18 mouse cellular contexts compared by ENCODE assay signal in genomic region chr8:79141592-79141991, GRCm38 (mm10).
A peak's percentile ranks its signal among the peaks of the same experiment; 100 is the strongest.
DNase-seq lines count a peak whose midpoint lies in the region.
"Had no signal": no experiment of that assay in that cellular context is flagged by ENCODE, and none has a peak within 500 bp of the region (broad histone marks: within the 10 kb centered on the region; RNA-seq: fewer than 3 reads in every experiment).

No protein-coding gene starts in this region.

- DNase-seq in layer of hippocampus, adult 18-20 months (ENCODE audit: low spot score in 2 of 2) = peak; percentile 25 to 73
- DNase-seq in layer of hippocampus, postnatal 25 days (ENCODE audit: extremely low spot score in 1 of 2, low spot score in 1 of 2) = no peak
- DNase-seq in left cerebral cortex, postnatal 14 days (ENCODE audit: low spot score in 2 of 2) = peak; percentile 35 to 43
- no peak for DNase-seq in left cerebral cortex, adult 11 months (ENCODE audit: low spot score)
- DNase-seq in right cerebral cortex, postnatal 10 days (ENCODE audit: low spot score in 2 of 2) = peak; percentile 46 to 49
- DNase-seq in right cerebral cortex, postnatal 36 days (ENCODE audit: low spot score in 2 of 2) = peak; percentile 29 to 33
- no peak for DNase-seq in urinary bladder, postnatal 25 days (ENCODE audit: low spot score)
- DNase-seq: adrenal gland, postnatal 36 days; B cell, adult 2 months; cerebellum, adult 2 months; gastrocnemius, postnatal 14 days; heart, postnatal 14 days; kidney, adult 18-20 months; kidney, postnatal 36 days; lung, embryonic 14.5 days; lung, postnatal 14 days; midbrain, embryonic 14.5 days; thymus, postnatal 14 days had no signal

- intact Hi-C loops in left cerebral cortex, postnatal 14 days (cut with DNase I) = loop anchor here (5.0 to 10.0 kb wide), 2 partner anchors 59 to 107 kb away; no protein-coding TSS in a partner anchor

Comparison
In these comparisons a context has a peak if more than half of its experiments do, and no peak if none do; other contexts are left out.
1. DNase-seq: peak in layer of hippocampus, adult 18-20 months (2 of 2), left cerebral cortex, postnatal 14 days (2 of 2), right cerebral cortex, postnatal 10 days (2 of 2) and right cerebral cortex, postnatal 36 days (2 of 2); none in layer of hippocampus, postnatal 25 days (0 of 2), left cerebral cortex, adult 11 months (single experiment) and urinary bladder, postnatal 25 days (single experiment).